Mouse (Mus musculus) testis, postnatal 14 days (tissue): ENCODE results near the gene Gal3st4.
"Not testable (repeated sequence)": the region's sequence is repeated elsewhere in the genome, so short reads cannot be mapped to it uniquely, and the experiment has no call there.

Source experiments
- DNase-seq: peaks from one replicate; pipeline ENCODE4 v3.0.0; 2021; ENCODE audit warnings: low spot score

Gene Gal3st4

GRCm38 (mm10) chr5:138216632-138217031, 56.0 kb downstream of the Gal3st4 start:
- DNase-seq, result not testable (repeated sequence)
